Mouse (Mus musculus) heart, adult 9 months (tissue): Measurements from ENCODE around the gene Gatc.
A peak's percentile ranks its signal among the peaks of the same experiment; 100 is the strongest.
"Not testable (repeated sequence)": the region's sequence is repeated elsewhere in the genome, so short reads cannot be mapped to it uniquely, and the experiment has no call there.

ENCODE experiments used
- DNase-seq, 2 experiments: peaks; one replicate each; pipeline ENCODE4 v3.0.0; 2022; ENCODE audit warnings: low spot score in 2 of 2

The Gatc gene

GRCm38 (mm10) chr5:115340577-115341313, at the start of gene Gatc, which contains the start of gene Triap1:
TSS of gene Gatc (minus strand) at chr5:115341178.
TSS of gene Triap1 (plus strand) at chr5:115341225.
- peak; percentile 82 to 86 for DNase-seq

- not testable (repeated sequence) for DNase-seq
Observed at GRCm38 (mm10) chr5:115378882-115379281, 37.9 kb upstream of the Gatc start.

- no peak for DNase-seq
Observed at GRCm38 (mm10) chr5:115375436-115375835, 34.5 kb upstream of the Gatc start.

GRCm38 (mm10) chr5:115374204-115374820, 33.3 kb upstream of the Gatc start:
- DNase-seq, result no peak

GRCm38 (mm10) chr5:115373441-115374203, 32.6 kb upstream of the Gatc start:
- no peak for DNase-seq

GRCm38 (mm10) chr5:115371736-115372135, 30.8 kb upstream of the Gatc start:
- DNase-seq, result no peak

- DNase-seq, result no peak
Observed at GRCm38 (mm10) chr5:115364782-115365181, 23.8 kb upstream of the Gatc start.

- DNase-seq, result no peak
Observed at GRCm38 (mm10) chr5:115362819-115363714, 22.1 kb upstream of the Gatc start.

GRCm38 (mm10) chr5:115362216-115362615, 21.2 kb upstream of the Gatc start:
- DNase-seq, result no peak

GRCm38 (mm10) chr5:115359851-115360372, 18.9 kb upstream of the Gatc start:
- DNase-seq, result no peak

GRCm38 (mm10) chr5:115359438-115359837, 18.5 kb upstream of the Gatc start:
- DNase-seq, result no peak

GRCm38 (mm10) chr5:115358872-115359271, 17.9 kb upstream of the Gatc start:
- peak; percentile 67 to 70 for DNase-seq

- DNase-seq, result no peak
Observed at GRCm38 (mm10) chr5:115355070-115355469, 14.1 kb upstream of the Gatc start.

- no peak for DNase-seq
Observed at GRCm38 (mm10) chr5:115351348-115351747, 10.4 kb upstream of the Gatc start.

- DNase-seq, result no peak
Observed at GRCm38 (mm10) chr5:115349225-115349555, 8.2 kb upstream of the Gatc start.

- DNase-seq, result peak; percentile 97 to 98
Observed at GRCm38 (mm10) chr5:115348546-115349224, 7.7 kb upstream of the Gatc start, which contains the start of gene Cox6a1. TSS of gene Cox6a1 (minus strand) at chr5:115348981.

- DNase-seq, result peak; percentile 75 to 84
Observed at GRCm38 (mm10) chr5:115347564-115347963, 6.6 kb upstream of the Gatc start.

GRCm38 (mm10) chr5:115341314-115342165, 562 bp upstream of the Gatc start:
- DNase-seq, result no peak

GRCm38 (mm10) chr5:115340007-115340406, 971 bp downstream of the Gatc start:
- DNase-seq, result no peak

GRCm38 (mm10) chr5:115333626-115334025, 7.4 kb downstream of the Gatc start:
- no peak for DNase-seq
